Mouse (Mus musculus): Measurements from ENCODE around the gene Tomm6. TPM values are rescaled to one million over a fixed set of nuclear protein-coding genes. Genes with fewer than 3 reads are reported as not detected.
"Not testable (repeated sequence)": the region's sequence is repeated elsewhere in the genome, so short reads cannot be mapped to it uniquely, and the experiment has no call there.

Gene Tomm6
- total RNA-seq, 2 experiments from 2014 or later: 189 to 203 TPM

- DNase-seq (ENCODE audit: low spot score in 2 of 2): no peak
These were observed 32.5 kb downstream of the Tomm6 start for GRCm38 (mm10) chr17:47655697-47656096.

- not testable (repeated sequence) for DNase-seq (ENCODE audit: low spot score in 2 of 2)
These were observed 33.8 kb downstream of the Tomm6 start for GRCm38 (mm10) chr17:47654346-47654745.

- DNase-seq (ENCODE audit: low spot score in 2 of 2): no peak
These were observed 36.2 kb downstream of the Tomm6 start for GRCm38 (mm10) chr17:47651953-47652352.

- no peak for DNase-seq (ENCODE audit: low spot score in 2 of 2)
These were observed 39.2 kb downstream of the Tomm6 start for GRCm38 (mm10) chr17:47648966-47649365.

GRCm38 (mm10) chr17:47646683-47647082 lies 41.5 kb downstream of the Tomm6 start:
- DNase-seq (ENCODE audit: low spot score in 2 of 2): peak in 1 of 2 experiments; percentile 40

- DNase-seq (ENCODE audit: low spot score in 2 of 2): no peak
These were observed 45.2 kb downstream of the Tomm6 start for GRCm38 (mm10) chr17:47642992-47643391.

Other genes with a start within 250 kb of the Tomm6 start
- gene Taf8, start 186.1 kb downstream of the Tomm6 start, total RNA-seq (2021): 10 to 100 TPM; 31.7 to 38.1 TPM
- gene Ccnd3, start 183.3 kb downstream of the Tomm6 start, total RNA-seq (2021): 100 to 1,000 TPM; 198 to 200 TPM
- gene Bysl, start 76.9 kb downstream of the Tomm6 start, total RNA-seq (2021): 10 to 100 TPM; 12.5 to 14.3 TPM
- gene Med20, start 76.8 kb downstream of the Tomm6 start, total RNA-seq (2021): 10 to 100 TPM; 40.4 to 40.8 TPM
- gene Gm20517, start 76.8 kb downstream of the Tomm6 start, total RNA-seq (2021): 1 to 10 TPM; 4.1 to 4.8 TPM
- 10 to 100 TPM; 12.7 to 13.3 TPM for gene Usp49, start 57.7 kb downstream of the Tomm6 start, total RNA-seq (2021)
- 10 to 100 TPM in 1 of 2 experiments, 1 to 10 TPM in 1; 9.3 to 12.4 TPM for gene Frs3, start 644 bp upstream of the Tomm6 start, total RNA-seq (2021)
- 1 to 10 TPM; 1.5 to 1.7 TPM for gene Gm21981, start 6.1 kb upstream of the Tomm6 start, total RNA-seq (2021)
- gene Prickle4, start 6.3 kb upstream of the Tomm6 start, total RNA-seq (2021): 1 to 10 TPM; 1.4 to 2.6 TPM
- not detected for gene Pgc, start 38.5 kb upstream of the Tomm6 start, total RNA-seq (2021)
- 10 to 100 TPM; 22.1 to 22.3 TPM for gene Tfeb, start 48.6 kb upstream of the Tomm6 start, total RNA-seq (2021)
- gene Mdfi, start 146.3 kb upstream of the Tomm6 start, total RNA-seq (2021): 10 to 100 TPM; 10.3 to 12.9 TPM
- 10 to 100 TPM; 37.8 to 41.2 TPM for gene Foxp4, start 236.3 kb upstream of the Tomm6 start, total RNA-seq (2021)